Mouse (Mus musculus) testis, postnatal 10 days (tissue): ENCODE measurements at regions not wholly inside any gene's neighbourhood (a gene's known extent, or its start where the extent isn't known, plus 50 kb on each side); places are given as distances from the start of the nearest gene placed in this dataset.

ENCODE experiments used
- DNase-seq: peaks from one replicate; pipeline ENCODE4 v3.0.0; 2021; ENCODE audit warnings: low spot score

DNA sequence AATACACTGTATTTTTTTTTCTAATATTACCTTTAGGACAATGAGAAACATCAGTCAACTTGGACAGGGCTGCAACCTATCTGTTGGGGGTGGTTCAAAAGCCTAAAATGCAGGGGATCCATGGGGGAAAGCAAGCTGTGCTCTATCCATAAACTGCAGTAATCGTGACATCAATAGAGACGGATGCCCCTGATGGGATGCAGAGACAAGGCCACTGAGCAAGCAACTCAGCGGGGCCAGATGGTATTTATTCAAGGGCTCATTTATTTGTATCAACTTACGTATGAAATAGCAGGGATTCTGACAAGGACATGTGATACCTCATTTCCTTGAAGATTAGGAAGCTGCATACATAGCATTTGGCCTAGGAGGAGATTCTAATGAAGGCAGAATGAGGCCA is 673.5 kb upstream of the A1bg start:
- DNase-seq: no peak

DNA sequence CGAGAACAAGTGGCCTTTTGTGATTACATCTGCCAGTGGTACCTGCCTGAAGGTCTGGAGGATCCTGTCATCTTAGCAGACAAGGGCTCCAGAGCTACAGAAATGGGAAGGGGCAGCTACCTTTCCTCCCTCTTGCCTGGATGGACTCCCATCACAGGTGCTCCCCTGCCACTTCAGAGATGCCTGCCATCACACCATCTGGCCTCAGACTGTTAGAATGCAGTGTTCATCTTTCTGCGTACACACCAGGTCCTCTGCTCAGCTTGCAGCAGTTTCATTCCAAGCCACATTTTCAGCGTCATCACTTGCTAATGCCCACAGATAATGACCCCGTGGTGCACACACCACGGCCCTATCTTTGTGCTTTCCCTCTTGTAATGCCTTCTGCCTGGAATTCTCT is 666.1 kb upstream of the A1bg start:
- DNase-seq: no peak

GRCm38 (mm10) chr15:61582335-61582734 is 659.5 kb upstream of the A1bg start:
- no peak for DNase-seq

DNA sequence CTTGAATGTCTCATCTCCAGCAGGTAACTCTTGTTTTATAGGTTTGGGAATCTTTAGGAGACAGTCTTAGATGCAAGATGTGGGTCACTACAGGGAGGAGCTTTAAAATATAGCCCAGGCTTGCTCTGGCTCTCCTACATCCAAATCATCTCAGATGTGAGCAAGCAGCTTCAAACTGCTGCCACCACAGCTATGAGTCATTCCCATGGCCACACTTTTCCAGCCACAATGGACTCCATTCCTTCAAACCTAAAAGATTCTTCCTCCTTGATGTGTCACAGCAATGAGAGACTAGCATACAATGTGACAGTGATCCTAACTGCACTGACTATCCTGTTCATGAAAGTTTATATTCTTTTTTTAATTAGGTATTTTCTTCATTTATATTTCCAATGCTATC is 640.5 kb upstream of the A1bg start:
- no peak for DNase-seq

GRCm38 (mm10) chr15:61562252-61562651 is 639.4 kb upstream of the A1bg start:
- no peak for DNase-seq

DNA sequence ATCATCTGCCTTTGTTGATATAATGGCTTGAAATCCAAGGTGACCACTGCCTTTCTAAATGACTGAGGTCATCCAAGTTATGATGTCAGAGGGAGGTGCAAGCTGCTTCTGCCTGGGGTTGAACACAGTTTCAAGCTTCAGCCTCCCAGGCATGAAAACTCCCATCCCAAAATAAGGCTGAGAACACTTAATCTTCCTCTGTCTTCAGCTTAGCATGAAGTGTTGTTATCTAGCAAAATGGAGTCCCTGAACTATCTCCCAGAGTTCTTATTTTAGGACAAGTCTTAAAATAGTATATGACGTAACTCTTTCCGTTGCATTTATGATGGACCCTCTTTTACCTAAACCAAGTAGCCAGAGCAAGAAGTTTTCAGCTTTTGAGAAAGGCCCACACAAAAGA is 631.1 kb upstream of the A1bg start:
- DNase-seq: no peak

DNA sequence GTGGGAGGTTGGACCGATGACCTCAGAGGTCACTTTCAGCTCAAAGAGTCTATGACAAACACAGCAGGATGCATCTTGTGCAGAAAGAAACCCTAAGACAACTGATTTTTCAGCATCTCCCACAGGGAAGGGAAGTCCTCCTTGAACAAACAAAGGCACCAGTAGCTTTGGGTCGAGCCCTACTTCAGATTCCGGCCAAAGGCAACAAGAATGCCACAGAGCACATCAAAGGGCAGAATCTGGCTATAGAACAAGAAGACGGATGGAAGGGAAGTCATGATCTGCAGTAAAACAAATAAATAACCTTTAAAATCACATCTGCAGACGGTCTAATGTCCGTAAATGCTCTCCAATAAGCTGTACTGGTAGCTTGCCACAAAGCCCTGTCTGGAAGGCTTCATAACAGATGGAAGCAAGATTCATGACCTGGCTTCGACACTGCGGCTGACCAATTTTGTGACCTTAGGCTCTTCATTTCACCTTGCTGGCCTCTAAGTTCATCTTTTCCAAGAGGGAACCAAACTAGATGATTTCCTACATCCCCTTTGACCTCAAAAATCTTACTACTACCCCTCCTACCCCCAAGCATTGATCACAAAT is 630.4 kb upstream of the A1bg start:
- DNase-seq: no peak

- no peak for DNase-seq
These were observed 628.4 kb upstream of the A1bg start for GRCm38 (mm10) chr15:61551206-61551605.

DNA sequence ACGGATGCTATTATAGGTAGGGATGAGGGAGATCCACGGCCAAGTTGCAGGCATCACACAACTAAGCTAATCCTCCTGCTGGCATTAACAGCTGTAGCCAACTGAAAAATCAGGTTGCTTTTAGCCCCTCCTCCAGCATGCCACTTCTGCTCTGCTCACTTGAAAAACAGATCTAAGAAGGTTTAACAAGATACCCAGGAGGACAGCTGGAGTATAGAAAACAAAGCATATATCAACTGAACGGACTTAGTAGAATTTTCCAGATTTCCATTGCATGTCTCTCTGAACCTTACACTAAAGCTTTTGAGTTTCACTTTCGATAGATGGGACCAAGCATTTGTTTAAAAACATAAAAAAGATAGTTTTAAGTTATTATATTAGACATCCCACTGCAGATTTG is 625.6 kb upstream of the A1bg start:
- DNase-seq: no peak

DNA sequence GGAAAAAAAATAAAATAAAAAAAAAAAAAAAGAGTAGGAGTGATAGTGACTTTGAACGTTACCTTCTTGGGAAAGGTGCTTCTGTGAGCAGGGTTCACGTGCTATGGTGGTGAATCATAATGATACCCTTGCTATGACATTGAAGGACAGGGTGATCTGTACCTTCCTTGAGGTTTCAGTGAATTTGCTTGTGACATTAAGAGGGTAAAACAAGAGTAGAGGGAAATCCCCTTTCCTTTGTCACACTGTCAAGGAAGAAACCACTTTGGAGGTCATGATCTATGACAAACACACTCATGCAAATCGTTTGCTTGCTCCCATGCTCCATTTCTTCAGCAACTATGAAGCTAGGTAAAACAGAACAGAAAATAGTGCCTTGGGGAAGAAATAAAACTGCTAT is 623.8 kb upstream of the A1bg start:
- DNase-seq: no peak

- no peak for DNase-seq
These were observed 621.3 kb upstream of the A1bg start for GRCm38 (mm10) chr15:61544074-61544473.

DNA sequence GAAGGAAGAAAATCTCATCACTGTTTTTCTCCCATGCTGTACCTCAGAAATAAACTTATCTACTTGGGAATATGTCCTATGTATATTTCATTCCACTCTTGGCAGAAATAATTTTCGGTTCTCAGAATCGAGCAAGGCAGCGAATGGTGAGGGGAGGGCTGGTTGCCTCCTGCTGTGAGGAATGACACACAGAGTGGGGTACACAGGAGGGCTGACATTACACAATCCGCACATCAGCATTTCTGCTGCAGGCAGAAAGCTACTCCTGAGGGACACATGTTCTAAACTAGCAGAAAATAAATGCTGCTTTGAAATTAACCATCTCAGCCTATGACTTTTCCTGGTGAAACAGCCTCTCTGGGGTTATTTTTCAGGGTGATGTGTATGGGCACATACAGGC is 618.8 kb upstream of the A1bg start:
- DNase-seq: no peak

- no peak for DNase-seq
These were observed 618.1 kb upstream of the A1bg start for GRCm38 (mm10) chr15:61540753-61541421.

DNA sequence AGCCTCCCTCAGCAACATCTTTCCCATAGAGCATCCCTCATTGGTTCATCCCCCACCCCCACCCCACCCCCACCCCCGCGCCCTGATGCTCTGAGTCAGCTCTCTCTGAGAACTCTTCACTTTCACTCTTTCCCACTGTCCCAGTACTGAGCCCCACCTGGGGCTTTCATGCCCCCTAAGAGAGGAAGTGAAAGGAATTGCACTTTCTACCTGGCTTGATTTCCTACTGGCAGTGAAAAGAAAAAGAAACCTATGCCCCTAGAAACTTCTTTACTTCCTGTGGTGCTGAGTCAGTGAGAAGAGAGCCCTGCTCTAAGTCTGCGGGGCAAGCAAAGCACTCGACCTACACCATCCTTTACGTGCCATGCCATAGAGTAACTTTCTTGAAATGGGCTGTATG is 616.1 kb upstream of the A1bg start:
- DNase-seq: no peak

GRCm38 (mm10) chr15:61538169-61538755 is 615.5 kb upstream of the A1bg start:
- no peak for DNase-seq

- DNase-seq: no peak
These were observed 613.5 kb upstream of the A1bg start for GRCm38 (mm10) chr15:61536332-61536716.

DNA sequence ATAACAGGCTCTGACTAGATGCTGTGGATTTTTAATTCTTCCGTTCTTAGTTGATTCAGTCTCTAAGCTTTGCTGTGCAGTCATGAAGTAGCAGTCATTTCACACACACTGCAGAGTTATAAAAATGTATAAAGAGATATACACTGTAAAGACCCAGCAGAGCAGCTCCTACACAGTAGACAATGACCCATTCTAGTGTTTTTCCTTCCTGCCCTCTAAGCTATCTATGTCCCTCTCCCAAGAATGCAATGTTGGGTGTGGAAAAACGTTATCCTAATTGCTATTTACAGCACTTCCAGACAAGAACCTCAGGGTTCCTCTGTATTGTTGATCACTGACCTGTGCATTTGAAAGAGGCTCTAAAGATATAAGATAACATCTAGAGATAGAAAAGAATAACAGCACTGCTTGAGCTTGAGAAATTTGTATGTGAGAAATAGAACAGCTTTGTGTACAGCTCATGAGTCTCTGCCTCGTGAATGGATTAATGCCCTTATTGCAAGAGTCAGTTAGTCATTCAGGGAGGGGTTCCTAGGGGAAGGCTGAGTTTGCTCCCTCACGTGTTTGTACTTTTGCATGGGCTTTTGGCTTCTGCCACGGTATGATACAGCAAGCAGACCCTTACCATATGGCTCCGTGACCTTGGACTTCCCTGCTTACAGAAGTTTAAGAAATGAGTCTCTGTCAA is 613.0 kb upstream of the A1bg start:
- no peak for DNase-seq

DNA sequence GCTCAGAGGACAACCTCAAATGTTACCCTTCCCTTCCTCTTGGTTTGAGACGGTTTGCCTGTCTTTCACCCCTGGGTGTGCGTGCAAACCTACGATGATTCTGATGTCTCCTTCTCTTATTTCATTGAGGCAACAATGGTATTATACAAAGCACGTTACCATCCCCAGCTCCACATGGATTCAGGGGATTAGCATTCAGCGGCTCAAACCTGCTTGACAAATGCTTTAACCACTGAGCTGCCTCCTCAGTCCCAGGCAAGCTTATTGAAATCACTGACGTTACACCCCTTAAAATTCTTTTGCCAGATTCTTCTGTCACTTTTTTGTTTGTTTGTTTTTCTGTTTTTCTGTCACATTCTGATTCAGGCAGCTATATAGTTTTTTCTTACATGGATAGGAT is 612.4 kb upstream of the A1bg start:
- DNase-seq: no peak

GRCm38 (mm10) chr15:61532808-61533207 is 610.0 kb upstream of the A1bg start:
- no peak for DNase-seq

DNA sequence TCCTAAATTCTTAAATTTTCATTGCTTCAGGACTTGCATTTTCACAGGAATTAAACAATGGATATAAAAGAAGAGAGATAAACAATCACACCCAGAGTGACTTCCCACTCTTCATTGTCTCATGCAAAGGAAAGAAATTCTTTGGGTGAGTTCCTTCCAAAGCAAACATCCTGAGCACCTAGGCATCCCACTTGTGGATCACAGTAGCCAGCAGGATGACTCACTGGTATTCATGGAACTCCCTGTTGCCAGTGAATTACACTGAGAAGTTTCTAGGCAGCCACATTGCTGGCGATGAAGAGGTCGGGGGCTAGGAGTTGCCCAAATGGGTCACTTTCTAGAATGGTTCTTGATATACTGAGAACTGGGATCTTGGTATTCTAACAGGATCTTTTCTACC is 609.2 kb upstream of the A1bg start:
- no peak for DNase-seq

DNA sequence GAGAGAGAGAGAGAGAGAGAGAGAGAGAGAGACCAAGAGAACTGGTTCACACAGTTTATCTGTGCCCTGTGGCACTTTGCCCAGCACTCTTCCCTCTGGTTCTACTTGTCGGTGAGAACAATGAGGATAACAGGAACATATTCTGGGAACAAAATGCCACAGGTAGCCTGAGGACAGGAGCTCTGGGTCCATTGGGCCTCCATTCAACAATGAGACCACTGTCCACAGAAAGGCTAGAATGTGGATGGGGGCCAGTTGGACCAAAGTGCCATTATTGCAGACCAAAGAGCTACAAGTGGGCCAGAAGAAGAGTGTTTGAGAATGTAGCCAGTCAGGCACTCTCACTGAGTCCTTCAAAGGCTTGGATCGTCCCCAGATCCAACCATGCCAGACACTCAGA is 600.2 kb upstream of the A1bg start:
- peak; percentile 42 for DNase-seq

DNA sequence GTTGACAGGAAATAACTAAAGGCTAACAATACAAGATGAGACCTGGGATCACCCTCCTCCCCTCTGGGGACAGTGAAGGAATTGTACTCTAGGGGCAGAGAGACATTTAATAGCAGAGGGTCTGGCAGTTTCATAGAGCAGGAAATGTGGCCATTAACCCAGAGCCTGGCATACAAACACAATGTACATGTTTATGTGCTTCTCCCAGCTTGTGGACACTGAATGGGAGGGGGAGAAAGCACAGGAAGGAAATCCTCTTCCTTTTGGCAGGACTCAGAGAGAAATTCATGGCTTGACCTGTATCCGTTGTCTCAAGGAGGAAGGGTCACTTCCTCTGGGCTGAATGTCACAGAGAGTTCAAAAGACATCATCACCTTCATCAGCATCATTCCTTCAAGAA is 594.5 kb upstream of the A1bg start:
- DNase-seq: no peak

GRCm38 (mm10) chr15:61514324-61514723 is 591.5 kb upstream of the A1bg start:
- DNase-seq: no peak
